Mouse (Mus musculus): ENCODE results near the gene Lrg1.

Gene Lrg1

DNA sequence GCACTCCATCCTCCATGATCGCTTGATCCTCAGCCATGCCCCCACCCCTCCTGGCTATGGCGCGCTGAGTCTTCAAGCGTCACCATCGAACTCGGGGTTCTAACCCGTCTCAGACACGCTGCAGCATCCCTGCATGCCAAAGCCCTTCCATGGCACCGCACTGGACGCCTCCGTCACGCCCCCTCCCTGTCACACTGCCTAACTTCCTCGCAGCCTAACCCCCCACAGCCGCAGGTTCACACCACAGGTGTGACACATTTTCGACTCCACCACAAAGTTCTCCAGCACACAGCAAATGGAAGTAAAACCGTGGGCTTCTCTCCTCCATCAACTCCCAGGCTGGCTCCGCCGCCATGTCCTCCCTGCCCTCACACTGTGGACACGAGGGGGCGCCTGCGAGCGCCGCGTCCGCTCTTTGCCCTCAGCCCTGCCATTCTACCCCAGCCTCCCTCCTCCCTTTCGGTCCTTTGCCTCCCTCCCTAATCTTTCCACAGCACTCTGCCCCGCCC is 12.7 kb upstream of the Lrg1 start:
- peak; percentile 64 to 70 for DNase-seq (ENCODE audit: low spot score in 2 of 2)

GRCm38 (mm10) chr17:56133457-56134363 is 11.9 kb upstream of the Lrg1 start:
- DNase-seq (ENCODE audit: low spot score in 2 of 2), result peak in 1 of 2 experiments; percentile 51

GRCm38 (mm10) chr17:56132661-56133060 is 10.9 kb upstream of the Lrg1 start:
- DNase-seq (ENCODE audit: low spot score in 2 of 2), result peak; percentile 45 to 53

DNA sequence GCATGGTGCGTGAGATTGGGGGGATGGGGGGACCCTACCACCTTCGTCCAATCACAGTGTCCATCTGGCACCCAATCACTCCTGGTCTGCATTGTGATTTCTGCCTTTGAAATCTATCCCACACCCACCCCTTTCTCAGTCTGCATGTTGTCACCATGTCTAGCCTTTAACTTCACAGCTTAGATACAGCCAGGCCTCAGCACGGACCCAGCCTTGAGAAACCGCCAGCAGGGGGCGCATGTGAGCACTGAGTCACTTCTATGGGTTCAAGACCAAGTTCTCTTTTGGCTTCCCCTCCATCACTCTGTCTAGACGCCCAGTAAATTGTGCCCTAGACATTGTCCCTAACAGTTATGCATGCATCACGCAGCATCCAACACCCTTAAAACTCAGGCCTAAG is 10.0 kb upstream of the Lrg1 start:
- peak; percentile 46 to 65 for DNase-seq (ENCODE audit: low spot score in 2 of 2)

- DNase-seq (ENCODE audit: low spot score in 2 of 2), result no peak
Measured at GRCm38 (mm10) chr17:56131136-56131535, 9.3 kb upstream of the Lrg1 start.

DNA sequence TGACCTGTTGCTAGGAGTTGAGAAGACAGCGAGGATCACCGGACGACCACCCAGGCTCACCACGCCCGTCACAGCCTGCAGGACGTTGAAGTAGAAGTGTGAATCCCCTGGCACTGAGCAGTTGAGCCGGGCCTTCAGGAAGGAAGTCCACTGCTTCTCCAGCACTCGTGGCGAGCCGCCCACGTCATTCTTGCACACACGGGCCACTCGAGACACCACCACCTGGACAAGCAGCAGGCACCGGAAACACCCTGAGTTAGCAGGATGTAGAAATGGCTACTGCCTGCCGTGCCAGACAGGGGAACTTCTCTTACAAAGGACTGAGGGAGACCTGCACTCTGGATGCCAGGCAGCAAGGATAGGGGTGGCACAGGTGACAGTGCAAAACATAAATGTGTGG is 6.4 kb upstream of the Lrg1 start:
- no peak for DNase-seq (ENCODE audit: low spot score in 2 of 2)

GRCm38 (mm10) chr17:56126175-56126574 is 4.4 kb upstream of the Lrg1 start:
- DNase-seq (ENCODE audit: low spot score in 2 of 2), result no peak

- DNase-seq (ENCODE audit: low spot score in 2 of 2), result no peak
Measured at GRCm38 (mm10) chr17:56125276-56125630, 3.5 kb upstream of the Lrg1 start.

- no peak for DNase-seq (ENCODE audit: low spot score in 2 of 2)
Measured at GRCm38 (mm10) chr17:56124377-56125275, 2.8 kb upstream of the Lrg1 start.

GRCm38 (mm10) chr17:56123681-56124340 is 2.0 kb upstream of the Lrg1 start:
- no peak for DNase-seq (ENCODE audit: low spot score in 2 of 2)

- DNase-seq (ENCODE audit: low spot score in 2 of 2), result no peak
Measured at GRCm38 (mm10) chr17:56123161-56123560, 1.4 kb upstream of the Lrg1 start.

- no peak for DNase-seq (ENCODE audit: low spot score in 2 of 2)
Measured at GRCm38 (mm10) chr17:56119981-56120880, 1.6 kb downstream of the Lrg1 start.

GRCm38 (mm10) chr17:56119431-56119830 is 2.4 kb downstream of the Lrg1 start:
- no peak for DNase-seq (ENCODE audit: low spot score in 2 of 2)

- DNase-seq (ENCODE audit: low spot score in 2 of 2), result no peak
Measured at GRCm38 (mm10) chr17:56117251-56117710, 4.5 kb downstream of the Lrg1 start, which contains the start of gene Plin5. Gene Plin5, minus strand, starts transcription at chr17:56117596.

DNA sequence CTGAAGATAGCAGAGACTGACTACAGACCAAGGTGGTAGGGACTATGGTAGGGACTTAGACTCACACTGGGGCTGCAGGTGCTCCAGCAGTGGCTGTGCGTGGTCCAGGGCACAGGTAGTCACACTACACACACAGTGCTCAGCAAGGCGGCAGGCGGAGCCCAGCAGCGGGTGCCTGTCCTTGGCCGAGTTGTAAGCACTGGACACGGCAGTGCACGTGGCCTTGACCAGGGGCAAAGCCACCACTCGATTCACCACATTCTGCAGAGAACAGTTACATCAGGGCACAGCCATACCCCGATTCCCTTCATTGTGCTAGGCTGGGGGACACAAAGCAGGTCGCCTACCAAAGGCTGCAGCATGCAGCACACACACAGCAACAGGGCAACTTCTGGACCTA is 5.6 kb downstream of the Lrg1 start:
- no peak for DNase-seq (ENCODE audit: low spot score in 2 of 2)

GRCm38 (mm10) chr17:56112743-56113142 is 9.1 kb downstream of the Lrg1 start:
- DNase-seq (ENCODE audit: low spot score in 2 of 2), result no peak

DNA sequence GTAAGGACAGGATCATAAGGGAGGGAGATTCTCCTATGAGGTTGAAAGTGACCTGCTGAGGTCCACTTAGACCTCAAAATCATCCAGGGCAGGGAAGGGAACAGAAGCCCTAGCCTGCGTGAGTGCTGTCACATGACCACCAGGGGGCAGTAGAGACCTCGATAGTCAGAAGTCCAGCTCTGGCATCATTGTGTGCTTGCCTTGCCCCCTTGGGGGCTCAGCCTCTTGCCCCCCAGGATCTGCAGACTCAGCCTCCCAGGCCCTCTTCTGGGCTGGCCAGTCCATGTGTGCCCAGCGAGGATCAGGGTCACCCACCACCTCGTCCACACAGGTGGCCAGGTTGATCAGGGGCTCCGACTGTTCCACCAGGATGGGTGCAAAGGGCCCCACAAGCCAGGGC is 9.9 kb downstream of the Lrg1 start:
- DNase-seq (ENCODE audit: low spot score in 2 of 2), result peak in 1 of 2 experiments; percentile 43

- DNase-seq (ENCODE audit: low spot score in 2 of 2), result no peak
Measured at GRCm38 (mm10) chr17:56111021-56111420, 10.8 kb downstream of the Lrg1 start.

DNA sequence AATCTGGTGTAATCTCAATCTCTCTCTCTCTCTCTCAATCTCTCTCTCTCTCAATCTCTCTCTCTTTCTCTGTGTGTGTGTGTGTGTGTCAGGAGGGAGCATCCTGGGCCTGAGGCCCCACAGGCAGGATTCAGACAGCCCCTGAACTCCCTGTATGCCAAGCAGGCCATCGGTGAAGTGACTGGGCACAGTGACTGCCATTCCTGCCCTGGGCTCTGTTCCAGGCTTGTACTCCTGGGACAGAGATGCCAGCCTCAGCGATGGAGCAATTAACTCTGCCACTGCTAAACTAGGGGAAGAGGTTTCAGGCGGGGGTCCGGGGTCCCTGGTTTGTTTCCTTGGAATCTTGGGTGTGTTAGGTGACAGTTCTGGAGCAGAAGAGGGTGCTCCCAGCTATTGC is 11.2 kb downstream of the Lrg1 start:
- DNase-seq (ENCODE audit: low spot score in 2 of 2), result no peak

- no peak for DNase-seq (ENCODE audit: low spot score in 2 of 2)
Measured at GRCm38 (mm10) chr17:56109219-56110051, 12.4 kb downstream of the Lrg1 start, which contains the start of gene Plin4. Gene Plin4, minus strand, starts transcription at chr17:56109803.
